Mouse (Mus musculus) thymus, postnatal 25 days (tissue): ENCODE results near the gene Sox6.

Experiments used
- DNase-seq: peaks from one replicate; pipeline ENCODE4 v3.0.0; 2022

Sox6 gene

DNA sequence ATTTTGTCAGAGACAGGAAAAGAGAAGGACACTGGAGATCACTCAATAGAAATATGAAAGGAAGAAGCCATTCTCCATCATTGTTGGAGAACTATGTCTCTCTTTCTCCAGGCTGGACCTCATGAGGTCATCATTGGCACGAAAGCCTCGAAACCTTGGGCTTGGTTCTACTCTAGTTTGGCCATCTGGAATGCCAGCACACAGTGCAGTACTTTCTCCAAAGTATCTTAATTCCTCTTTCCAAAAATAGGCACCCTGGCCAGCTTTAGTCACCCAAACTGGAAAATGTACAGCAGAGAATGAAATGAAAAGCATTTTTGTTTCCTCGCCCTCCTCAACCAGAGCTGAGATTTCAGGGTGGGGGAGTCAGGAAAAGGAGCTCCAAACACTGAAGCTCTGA lies 213.3 kb downstream of the Sox6 start:
- DNase-seq: no peak

DNA sequence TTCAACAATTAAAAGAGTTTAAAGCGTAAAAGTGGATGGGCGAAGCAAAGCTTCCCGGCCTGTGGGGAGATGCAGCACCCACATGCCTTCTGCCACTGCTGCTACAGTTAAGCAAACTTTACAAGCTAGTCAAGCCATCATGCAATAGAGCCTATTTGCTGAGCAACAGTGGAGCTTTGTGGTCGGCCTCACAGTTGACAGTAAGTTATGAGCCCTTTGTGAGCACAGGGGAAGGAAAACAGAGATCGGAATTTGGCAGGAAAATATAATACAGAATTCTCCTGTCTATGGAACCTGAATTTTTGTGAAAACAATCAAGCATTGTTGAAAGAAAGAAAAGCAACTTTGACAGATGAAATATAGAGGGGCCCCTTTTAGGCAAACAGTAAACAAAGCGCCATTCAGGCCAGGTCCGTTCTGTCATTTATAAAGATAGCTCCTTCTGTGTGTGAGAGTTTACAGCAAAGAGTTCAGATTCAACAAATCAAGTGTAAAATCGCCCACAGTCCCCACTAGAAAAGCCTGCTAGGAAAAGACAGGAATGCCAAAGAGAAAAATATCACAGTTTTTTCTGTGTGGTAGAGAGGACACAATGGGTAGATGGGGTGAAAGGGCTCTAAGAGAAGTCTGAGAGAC lies 213.9 kb downstream of the Sox6 start:
- no peak for DNase-seq

DNA sequence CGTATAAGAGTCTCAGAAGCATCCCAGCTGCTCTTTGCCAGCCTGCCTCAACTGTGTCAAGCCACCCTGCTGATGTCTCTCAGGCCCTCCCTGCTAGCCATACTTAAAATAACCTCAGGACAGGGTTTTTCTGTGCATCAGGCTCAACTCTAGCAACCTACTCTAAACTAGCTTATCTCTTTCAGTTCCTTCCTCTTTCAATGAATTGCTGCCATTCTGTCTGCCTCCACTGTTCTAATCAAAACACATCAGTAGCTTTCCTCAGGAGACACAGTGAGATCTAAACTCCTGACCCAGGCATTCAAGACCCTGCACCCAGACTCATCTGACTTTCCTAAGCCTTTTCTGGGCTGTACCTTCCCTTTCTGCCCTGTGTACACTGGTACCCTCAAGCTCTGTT lies 219.5 kb downstream of the Sox6 start:
- no peak for DNase-seq

DNA sequence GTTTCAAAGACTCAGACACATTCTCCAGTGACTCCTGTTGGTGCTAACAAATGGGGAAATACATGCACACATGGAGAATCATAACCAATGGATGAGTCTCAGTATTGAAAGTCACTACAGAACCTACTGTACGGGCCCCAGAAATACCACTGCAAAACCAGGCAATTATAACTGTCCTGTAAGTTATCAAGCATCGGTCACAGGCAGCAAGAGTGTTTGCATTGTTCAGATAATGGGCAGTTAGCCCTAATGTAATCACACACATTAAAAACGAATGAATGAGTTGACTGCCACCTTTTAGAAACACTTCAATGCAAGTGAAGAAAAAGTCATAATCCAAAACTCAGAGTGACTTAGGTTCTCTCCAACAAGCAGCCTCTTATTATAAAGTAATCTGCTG lies 235.3 kb downstream of the Sox6 start:
- DNase-seq: no peak

DNA sequence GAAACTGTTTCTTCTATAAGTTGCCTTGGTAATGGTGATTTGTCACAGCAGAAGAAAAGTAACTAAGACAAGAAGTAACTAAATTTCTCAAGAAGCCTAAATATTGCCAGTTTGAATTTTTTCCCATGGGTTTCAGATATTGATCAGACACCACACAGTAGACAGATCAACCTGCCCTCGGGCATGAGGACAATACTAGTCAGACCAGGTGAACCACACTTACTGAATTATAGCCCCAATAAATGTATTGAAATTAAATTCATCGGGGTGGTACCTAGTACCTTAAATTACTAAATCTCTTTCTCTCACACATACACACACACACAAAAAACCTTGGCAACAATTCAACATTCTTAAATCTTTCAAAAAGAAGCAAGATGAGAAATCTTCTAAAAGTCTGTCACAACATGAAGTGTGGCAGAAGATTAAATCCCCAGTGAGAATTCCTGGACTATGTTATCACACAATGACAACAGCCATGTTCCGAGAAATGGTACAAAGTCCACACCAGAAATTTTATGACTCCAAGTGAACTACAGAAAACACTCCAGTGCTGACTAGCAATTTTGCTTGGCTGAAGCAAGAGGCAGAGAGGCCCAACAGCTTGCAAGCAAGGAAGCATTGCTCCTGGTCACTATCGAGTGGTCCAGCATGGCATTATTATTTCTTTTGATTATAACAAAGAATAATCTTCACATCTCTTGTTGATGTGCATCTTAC lies 244.3 kb downstream of the Sox6 start:
- DNase-seq: no peak

DNA sequence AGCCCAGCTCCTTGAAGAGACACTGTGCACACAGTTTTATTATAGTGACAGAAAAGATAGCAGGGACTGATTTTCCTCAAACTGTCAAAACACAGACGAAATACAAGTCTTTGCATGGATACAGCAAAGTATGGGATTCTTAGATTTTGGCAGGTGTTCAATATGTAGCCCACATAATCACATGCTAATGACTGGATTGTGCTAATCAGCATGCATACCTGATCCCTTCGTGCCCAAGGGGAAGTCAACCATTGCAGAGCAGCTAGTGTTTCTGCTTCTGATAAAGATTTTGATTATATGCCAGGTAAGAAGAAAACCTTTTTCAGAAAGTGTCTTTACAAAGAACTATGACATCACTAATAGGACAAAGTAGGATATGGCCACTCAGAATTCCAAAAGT lies 245.8 kb downstream of the Sox6 start:
- no peak for DNase-seq

DNA sequence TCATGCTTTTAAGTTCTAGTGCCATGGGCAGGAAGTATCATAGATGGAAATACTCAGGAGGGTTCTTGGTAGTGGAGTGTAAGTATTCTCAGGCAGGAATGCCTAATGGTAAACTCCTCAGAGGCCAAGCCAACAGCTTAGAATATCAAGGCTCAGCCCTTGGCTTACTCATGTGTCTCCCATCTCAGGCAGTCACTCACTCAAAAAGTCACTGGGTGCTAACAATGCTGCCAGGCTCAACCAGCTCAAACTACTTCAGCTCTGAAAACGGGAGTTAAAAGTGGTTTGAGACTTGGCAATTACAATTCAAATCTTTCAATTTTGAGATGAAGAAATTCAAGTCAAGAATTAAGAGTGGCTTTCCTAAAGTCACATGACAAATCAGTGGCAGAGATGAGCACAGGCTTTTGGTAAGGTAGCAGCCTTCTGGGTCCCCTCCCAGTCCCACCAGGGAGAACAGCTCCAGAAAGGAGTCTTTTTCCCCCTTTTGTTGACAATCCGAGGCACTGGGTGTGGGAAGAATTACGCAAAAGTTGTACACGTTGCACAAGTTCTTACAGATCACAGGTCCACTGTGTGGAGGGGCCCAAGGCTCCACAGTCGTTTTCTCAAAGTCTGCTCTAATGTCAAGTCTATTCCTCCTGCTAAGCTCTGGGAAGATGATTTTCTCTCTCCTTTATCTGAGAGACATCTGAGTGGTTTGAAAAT lies 249.3 kb downstream of the Sox6 start:
- DNase-seq: no peak

DNA sequence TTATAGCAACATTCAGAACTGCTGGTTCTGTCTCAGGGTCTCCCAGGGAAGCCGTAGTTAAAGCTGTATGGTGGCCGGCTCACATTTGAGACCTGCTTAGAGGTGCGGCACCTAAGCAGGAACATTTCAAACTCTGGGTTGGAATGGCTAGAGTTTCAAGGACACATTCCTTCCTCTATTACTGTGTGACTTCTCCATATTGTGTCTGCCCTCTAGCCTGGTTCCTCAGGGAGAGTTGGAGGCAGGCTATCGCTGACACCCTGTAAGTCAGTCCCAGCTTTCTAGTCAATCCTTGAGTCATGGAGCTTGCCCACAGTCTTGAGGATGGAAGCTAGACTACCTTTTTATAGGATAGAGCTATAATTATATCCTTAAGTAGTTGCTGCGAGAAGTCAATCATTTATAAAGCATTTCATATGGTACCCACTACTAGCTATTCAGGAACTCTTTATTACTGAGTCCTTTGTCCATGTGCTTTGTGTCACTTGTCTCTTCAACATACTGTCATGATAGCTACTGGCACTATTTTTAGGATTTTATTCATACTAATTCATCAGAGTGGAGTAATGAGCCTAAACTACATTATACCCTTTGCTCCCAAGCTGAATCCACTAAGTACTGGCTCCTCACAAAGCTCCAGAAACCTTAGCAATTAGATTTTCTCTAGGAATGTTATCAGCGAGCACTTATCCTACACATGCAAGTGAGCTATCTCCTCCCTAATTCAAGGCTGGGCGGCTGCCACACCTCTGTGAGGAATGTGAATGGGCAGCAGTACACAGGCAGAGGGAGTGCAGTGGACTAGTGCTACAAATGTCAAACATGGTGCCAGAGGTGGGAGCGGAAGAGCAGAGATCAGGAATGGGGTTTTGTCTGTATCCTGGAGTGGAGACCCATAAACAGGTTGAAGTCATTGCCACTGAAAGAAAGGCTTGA lies 254.3 kb downstream of the Sox6 start:
- no peak for DNase-seq

DNA sequence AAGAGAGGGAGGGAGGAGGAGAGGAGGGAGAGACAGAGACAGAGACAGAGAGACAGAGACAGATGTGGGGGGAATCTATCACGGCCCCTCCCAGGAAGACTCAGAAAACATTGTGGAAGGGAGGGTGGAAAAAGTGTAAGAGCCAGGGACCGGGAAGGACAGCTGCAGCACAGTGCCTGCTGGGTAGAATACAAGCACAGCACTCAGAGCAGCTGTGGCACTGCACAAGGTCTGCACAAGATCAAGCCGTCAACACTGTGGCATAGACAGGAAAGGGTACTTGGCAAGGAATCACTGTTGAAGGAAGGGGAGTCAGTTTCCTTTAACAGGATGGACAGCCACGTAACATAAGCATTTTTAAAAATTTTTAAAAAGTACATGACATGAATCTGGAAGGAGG lies 258.4 kb downstream of the Sox6 start:
- DNase-seq: no peak

DNA sequence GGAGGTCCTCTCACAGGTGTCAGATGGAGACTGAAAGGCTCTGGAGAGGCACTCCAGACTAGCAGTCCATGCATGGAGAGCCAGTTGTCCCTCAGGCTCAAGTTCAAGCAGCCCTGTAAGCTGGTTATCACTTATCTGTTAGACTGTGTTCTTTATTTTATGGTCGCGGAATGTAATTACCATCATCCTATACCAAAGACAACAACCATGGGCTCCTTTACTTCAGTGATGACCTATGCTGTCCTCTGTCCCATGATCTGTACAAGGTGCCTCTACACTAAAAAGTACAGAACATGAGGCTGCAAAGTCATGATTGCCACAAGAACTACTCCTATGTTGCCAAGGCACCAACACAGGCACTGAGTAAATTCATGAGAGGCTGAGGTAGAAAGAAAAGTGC lies 259.1 kb downstream of the Sox6 start:
- DNase-seq: no peak

DNA sequence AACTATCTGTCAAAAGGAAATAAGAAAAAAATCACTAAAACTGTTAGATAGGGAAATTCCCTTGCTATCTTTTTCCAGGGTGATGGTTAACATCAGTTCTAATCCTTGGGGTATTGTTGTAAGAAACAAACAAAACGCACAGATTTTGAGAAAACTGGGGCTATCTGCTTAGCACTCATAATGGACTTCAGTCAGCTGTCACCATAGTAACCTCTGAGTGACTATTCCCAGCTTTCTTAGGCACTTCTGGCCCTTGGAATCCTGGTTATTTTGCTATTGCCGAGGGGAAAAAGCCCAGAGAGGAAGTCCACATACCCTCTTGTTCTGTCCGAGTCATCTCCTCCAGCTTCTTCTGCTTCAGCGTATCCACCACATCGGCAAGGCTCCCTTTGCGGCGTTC lies 261.9 kb downstream of the Sox6 start:
- DNase-seq: no peak

DNA sequence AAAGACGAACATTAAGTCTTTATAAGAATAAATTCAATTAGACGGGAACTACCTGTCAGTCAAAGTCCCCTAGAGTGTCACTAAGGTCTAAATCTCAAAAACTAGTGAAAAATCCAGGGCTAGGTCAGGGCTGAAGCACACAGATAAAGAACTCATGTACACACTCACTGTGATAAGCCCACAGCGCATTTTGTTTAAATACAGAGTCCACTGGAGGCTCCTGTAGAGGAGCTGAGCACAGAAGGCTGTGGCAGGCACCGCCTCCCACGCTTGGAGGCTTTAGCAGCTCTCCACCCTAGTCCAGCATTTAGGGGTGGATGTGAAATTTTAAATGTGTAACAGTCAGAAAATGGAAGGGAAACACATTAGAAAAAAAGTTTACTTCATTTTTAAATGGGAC lies 262.3 kb downstream of the Sox6 start:
- DNase-seq: no peak

DNA sequence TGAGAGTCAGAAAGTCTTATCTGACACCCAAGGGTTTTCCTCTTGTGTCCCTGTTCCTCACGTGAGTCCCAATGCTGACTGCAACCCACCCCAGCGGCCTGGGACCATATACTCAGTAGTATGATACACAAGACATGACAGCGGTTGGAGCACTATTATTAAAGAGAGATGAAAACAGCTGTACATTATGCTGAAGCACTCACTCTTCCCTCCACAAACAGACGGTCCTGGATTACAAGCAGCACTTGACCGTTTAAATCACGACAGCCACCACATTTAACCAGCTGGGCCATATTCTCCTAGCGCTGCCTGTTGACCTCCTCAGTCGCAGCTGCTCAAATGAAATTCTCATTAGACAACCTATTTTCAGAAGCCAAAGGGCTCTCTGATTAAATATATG lies 272.3 kb downstream of the Sox6 start:
- no peak for DNase-seq

DNA sequence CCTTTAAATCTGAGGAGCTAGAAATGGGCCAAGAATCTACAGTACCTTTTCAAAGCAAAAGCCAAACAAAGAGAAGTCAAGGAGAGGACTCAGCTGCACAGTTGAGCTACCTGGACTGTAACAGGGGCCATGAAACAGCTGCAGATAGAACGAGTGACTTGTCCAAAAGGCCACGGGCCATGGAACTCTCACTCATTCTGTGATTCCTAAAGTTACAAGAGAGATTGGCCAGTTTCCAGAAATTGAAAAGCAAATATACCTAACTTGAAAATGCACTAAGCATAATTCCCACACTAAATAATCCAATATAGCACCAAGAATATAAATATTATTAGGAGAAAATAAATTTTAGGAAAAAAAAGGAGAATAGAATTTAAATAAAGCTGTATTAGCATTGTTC lies 274.7 kb downstream of the Sox6 start:
- DNase-seq: no peak

DNA sequence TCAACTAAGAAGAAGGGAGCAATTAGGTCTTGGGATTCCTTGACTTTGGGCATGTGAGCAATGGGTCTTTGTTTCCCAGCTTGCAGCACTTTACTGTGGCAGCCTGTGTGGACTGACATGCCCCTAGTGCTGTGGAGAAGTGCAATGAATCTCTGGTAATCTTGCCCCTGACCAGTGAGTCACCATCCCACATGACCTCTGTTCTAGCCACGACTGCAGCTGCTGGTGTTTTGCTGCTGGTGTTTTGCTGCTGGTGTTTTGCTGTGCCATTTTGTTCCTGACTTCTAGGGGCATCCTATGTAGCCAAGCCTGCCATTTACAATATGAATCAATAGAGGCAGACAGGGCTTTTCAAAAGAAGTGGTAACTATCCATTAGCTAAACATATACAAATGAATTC lies 280.4 kb downstream of the Sox6 start:
- no peak for DNase-seq

DNA sequence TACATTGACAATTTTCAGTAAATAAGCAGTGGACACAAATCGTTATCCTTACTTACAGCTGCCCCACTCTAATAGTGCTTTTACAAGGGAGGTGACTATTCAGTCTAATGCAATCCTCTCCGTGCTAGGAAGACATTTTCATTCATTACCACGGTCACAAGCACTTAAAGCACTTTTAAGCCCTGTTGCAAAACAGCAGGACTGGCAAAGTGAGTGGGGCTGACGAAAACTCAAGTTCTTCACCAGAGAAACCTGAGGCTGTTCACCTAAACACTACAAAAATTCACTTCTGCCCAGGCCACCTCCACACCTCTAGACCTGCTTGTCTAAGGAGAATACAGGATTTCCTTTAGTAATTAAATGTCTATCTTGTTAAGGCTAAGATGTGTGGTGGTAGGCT lies 283.3 kb downstream of the Sox6 start:
- no peak for DNase-seq

DNA sequence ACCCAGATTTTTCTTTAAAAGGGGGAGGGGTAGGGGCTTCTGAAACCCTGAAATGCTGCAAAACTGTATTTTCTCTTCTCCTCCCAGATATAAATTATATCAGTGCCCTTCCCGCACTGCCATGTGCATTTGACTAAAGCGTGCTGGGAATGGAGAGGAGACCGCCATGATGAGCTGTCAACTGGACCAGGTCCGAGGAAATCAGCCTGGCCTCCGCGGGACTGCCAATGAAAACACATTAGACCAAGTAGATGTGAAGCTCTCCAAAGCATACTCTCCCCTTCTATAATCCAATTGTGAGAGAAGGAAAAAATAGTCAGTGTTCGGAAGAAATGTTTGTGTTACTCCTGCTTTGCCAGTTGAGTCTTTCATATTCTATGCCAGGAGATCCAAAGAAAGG lies 284.4 kb downstream of the Sox6 start:
- DNase-seq: no peak

DNA sequence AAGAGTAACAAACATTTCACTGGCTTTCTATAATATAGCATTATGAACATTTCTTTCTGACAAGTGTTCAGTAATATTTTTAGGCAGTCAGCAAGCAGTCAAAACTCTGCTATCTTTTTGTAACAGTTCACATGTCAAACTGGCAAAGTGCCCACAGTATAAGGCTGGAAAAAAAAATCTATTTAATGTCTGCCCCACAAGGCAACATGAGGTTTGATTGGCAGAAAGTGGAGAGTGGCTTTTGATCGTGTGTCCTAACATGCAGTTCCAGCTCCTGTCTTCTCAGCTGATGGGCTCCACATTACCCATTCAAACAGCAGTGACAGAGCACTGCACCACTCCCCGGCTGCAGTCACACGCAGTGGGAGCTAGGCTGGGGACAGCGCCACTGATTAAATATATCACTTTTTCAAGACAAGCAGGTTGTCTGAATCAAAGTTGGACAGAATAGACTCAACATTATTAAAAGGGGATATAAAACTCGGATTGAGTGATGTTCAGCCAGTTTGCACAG lies 286.4 kb downstream of the Sox6 start:
- DNase-seq: no peak

DNA sequence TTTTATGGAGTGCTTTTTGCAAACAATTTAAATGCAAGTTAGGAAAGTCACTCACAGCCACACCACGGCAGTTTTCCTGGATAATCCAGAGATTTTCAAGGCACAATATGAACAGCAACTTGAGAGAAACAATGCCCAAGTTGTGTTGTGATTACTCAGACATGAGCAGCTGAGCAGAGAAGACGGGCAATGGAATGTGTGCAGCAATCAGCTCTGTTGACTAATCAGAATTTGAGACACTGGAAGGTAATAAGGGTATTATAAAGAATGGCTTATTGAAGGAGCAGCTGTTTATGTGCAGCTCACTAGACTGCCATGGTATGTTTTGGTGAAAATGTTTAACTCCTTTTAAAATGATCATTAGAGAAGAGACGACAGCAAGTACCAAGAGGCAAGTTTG lies 287.5 kb downstream of the Sox6 start:
- DNase-seq: no peak

DNA sequence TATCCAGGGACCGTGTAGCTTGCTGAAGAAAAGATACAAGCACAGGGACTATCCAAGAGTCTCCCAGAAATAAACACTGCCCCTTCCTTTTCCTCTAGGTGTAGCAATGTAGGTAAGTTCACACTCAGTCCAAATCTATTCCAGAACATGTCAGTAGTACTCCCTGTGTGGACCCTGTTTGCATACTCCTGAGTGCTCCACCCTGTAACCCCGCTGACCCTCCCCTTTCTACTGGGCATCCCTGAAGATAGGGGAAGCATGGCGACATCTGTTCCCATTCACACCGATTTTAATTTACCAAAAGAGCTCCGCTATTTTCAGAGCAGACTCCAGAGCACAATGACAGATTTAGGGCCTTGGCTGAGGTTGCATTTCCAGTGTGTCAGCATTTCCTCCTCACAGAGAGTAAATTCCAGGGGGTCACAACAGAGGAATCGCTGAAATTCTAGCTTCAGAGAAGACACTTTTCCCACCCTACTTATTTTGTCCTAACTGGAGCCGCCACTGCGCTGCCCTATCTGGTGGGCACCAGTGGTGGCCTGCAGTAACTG lies 288.2 kb downstream of the Sox6 start:
- no peak for DNase-seq

DNA sequence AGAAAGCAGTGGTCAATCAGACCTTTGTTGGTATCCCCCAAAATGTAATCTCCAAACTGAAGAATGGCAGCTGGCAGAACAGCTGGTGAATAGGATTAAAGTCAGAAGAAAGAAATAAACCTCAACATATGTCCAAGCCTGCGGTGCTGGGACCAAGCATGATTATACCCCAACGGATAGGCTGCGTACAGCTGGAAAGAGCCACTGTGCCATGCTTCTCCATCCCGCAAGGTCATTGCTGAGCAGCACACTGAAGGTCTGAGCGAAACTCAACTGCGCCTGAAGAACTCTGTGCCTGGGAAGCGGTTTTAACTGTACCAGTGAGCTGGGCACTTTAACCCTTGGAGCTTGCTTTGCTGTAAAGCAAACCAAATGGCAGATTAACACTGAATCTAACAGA lies 291.1 kb downstream of the Sox6 start:
- DNase-seq: no peak

DNA sequence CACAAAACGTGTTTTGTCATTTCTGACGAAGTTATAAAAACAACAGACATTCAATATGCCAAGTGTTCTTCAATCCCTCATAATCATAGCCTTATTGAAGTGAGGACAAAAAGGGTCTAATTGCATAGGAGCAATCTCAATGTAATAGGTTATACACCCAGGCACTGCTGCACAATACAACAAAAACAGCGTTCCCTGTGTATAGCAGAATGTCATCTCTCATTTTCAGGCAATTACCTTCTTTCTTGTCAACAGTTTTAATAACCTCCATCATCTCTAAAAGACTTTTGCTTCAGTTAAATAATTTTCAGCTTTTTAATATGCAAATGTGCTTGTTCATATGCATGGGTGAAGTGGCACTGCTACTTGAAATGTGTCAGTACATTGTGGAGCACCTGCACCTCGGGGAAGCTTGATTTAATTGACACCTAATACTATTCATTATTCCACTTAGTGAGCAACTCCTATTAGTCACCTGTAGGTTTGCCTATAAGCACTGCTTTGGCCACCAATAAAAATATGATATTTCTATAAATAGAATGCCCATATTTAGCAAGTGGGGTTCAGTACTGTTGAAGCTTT lies 292.8 kb downstream of the Sox6 start:
- DNase-seq: no peak
